Mouse (Mus musculus) cerebellum, postnatal 10 days (tissue): ENCODE measurements at regions not wholly inside any gene's neighbourhood (a gene's known extent, or its start where the extent isn't known, plus 50 kb on each side); places are given as distances from the start of the nearest gene placed in this dataset.
A peak's percentile ranks its signal among the peaks of the same experiment; 100 is the strongest.

Source experiments
- DNase-seq, 2 experiments: peaks; one replicate each; pipeline ENCODE4 v3.0.0; 2021; ENCODE audit warnings: mixed read lengths in 2 of 2

DNA sequence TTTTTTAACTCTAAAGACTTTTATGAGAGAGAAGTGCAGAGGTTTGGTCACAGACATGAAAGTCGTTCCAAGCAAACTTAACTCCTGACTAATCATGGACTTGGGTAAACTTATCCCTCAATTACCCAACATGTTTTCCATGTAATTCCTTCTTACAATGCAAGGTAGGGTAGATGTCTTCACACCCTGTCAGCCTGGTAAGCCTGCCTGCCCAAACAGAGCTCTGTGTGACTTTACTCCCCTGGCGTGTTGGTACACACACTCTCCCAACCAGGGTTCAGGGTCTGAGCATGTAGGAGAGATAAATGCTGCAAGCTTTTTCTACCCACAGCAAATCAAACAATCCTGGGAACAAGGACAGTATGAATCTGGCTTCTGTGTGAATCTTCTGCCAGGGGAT is 192.1 kb upstream of the Camk1g start:
- no peak for DNase-seq

DNA sequence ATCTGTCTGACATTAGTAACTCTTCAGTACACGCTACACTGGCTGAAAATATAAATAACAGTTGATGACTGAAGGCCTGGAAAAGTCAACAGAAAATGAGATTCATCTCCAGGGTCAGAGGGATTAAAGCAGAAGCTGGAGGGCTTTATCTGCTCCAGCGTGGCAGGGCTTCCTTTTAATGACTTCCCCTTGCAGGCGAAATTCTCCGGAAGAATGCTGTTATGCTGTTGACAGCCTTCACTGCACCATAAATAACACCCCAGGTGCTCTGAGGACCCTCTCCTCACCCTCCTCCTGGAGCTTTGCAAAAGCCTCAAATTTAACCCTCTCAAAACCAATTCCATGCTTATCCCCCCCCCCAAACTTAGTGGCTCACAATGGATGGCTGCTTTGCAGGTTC is 188.0 kb upstream of the Camk1g start:
- DNase-seq = no peak

DNA sequence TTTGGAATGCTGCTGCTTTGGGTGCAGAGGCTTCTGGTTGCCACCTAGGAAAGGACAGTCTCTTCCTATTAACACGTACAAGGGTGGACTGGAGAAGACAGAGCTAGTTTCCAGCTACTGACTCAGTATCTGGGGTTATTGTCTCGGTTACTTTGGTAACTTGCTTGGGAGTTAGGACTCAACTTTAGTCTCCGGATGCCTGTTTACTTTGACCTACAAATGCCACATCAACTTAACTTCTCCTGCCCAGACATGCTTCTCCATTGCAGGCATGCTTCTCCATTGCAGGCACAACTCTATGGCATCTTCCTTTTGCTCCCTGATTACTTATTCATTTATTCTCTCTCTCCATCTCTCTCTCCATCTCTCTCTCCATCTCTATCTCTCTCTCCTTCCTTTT is 184.6 kb upstream of the Camk1g start:
- DNase-seq = no peak

DNA sequence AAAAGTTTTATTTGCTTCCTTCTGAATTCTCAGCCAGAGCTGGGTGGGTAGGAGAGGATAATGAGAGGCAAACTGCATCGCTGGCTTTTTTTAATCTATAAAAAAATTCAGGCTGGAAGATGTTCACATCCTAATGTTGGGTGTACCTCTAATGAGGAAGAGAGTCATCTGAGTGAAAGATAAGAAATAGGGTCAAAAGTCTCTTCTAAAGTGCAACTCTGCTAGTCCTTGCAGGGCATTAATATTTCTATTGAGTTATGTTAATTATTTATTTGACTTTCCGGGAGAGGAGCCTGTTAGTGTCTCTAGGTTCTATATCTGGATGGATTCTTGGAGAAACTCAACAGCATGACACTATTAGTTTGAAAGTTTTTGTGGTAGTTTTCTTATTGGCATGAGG is 182.2 kb upstream of the Camk1g start:
- DNase-seq = no peak

DNA sequence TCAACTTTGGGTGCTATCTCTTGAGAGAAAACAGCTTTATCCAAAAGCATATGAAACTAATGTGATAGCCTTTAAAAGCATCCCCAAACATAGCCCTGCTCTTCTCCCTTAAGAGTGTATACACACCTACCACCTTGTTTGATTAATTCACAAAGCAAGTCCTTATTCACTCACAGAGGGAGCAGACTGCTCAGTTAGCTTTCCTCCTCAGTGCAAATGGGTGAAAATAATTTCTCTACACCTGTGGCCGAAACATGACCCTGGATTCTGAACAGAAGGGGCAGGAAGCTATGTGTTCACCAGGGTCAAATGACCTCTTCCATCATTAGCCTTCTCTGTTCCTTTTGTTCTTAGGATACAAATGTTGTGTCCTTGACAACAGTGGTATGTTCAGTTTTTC is 181.2 kb upstream of the Camk1g start:
- DNase-seq = no peak

GRCm38 (mm10) chr1:193550761-193551160 is 180.7 kb upstream of the Camk1g start:
- no peak for DNase-seq

DNA sequence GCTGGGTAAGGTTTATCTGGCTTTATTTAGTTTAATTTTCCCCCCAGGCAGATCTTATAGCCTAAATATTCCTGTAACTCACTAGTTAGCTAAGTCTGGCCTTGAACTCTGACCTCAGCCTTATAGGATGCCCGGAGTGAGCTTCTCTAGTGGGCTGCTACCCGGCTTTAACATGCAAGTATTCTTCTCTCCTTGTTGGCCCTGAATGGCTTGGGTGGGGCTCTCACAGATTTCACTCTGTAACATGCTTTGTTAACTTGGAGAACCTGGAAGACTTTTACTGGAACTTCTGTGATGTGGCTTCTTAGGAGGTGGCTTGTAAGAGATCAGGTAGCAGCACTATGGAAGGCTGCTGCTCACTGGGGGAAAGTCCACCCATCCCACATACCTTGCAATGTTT is 177.3 kb upstream of the Camk1g start:
- DNase-seq = no peak

DNA sequence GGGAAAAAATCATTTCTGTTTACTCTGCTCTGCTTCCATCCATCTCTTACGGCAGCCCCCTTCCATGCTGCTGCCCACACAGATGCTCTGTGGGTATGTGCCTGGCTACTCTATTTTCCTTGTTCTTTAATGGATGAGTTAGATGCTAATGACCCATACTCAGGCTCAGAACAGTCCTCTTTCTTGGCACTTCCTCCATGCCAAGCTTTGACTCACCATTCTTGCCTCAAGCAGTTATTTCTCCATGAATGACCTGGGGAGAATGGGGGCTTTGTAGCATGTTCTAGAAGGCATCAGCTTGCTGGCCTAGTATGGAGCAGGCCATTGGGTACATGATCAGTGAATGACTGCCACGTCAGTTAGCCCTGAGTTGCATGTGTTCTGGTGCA is 175.9 kb upstream of the Camk1g start:
- DNase-seq = no peak

DNA sequence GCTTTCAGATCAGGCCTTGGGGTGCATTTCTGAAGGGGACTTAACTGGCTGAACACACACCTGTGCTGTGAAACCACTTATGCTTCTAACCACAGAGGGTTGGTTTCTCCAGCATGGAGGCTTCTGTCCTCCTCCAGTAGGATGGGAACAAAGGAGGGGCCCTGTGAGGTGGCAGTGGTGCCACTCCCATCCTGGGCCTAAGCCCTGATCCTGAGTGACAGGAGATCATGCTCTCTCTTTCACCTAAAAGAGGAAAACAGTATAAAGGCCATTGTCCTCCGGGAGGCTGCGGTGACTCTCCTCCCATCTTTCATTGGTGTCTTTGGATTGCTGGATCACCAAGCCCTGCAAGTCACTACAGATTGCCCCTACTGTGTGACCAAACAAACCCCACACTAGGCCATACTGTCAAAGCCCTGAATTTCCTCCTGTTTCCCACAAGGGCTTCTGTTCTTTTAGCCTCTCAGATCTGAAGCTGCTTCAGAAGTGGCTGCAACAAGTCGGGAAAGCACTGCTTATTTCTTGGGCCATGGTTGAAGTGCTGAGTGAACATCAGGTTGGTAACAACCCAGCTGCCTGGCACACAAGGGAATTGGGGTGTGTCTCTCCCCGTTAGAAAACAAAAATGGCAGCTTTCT is 175.4 kb upstream of the Camk1g start:
- DNase-seq = no peak

- DNase-seq = no peak
These were observed 174.7 kb upstream of the Camk1g start for GRCm38 (mm10) chr1:193544804-193545203.

- DNase-seq = no peak
These were observed 173.7 kb upstream of the Camk1g start for GRCm38 (mm10) chr1:193543834-193544233.

- no peak for DNase-seq
These were observed 173.2 kb upstream of the Camk1g start for GRCm38 (mm10) chr1:193543284-193543683.

DNA sequence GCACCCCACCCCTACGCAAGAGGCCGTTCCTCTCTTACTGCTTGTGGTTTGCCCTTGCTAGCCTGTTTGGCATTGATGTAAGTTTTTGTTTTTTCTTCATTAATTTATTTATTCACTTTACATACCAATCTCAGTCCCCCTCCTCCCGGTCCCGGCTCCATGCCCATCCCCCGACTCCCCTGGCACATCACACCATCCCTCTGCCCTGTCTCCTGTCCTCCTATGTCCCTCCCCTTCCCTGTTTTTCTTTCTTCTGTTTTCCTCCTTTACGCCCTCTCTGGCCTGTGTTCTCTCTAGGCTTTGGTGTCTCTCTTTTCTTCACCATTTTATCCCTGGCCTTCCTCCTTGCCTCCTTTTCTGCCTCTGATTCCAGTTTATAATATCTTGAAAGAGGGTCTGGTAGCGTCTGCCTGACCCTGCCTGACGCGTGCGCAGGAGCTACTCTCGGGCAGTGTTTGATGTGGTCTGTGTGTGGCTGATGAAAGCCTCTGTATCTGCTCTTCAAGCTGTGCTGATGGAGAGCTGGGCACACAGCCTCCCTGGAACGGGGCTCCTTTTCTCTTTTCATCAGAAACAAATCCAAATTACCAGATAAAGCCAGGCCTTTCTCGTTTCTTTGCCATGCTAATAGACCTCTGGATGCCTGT is 172.0 kb upstream of the Camk1g start:
- peak; percentile 53 to 69 for DNase-seq

- no peak for DNase-seq
These were observed 171.2 kb upstream of the Camk1g start for GRCm38 (mm10) chr1:193541281-193541680.

- DNase-seq = peak; percentile 15 to 19
These were observed 170.4 kb upstream of the Camk1g start for GRCm38 (mm10) chr1:193540486-193540885.

DNA sequence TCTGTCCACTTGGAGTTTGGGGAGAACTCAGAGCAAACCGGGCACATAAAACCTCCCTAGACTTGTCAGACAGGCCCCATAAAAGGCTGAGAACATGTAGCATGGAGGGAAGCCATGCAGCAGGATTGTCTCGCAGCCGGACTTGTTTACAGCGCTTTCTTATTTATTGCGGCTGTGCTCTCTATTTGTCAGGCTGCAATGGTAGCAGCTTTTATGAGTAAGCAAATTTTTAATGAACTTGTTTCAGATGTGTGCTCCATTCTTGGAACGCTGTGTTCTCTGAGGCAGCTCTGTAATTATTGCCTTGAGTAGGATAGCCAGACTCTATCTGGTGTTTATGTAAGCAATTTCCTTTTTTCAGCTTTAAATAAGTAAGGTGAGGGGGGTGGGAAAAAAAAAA is 169.2 kb upstream of the Camk1g start:
- DNase-seq = no peak

DNA sequence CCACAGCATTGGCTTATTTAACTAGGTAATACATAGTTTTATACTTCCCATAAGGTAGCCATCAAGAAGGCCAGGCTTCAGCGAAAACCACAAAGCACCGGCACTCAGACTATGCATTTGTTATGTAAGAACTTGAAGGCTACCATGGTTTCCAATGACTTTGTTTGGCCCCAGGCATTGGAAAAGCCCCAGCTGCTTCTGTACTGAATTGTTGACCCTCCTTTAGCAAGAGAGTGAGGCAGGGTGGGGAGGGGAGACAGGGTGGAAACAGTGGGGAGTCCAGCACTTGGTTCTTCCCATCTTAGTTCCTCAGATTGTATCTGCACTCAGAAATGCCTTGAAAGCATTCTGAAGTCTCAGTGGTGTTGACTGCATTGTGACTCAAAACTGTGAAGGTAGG is 168.3 kb upstream of the Camk1g start:
- peak in 1 of 2 experiments; percentile 16 for DNase-seq

- DNase-seq = no peak
These were observed 167.5 kb upstream of the Camk1g start for GRCm38 (mm10) chr1:193537616-193538015.

DNA sequence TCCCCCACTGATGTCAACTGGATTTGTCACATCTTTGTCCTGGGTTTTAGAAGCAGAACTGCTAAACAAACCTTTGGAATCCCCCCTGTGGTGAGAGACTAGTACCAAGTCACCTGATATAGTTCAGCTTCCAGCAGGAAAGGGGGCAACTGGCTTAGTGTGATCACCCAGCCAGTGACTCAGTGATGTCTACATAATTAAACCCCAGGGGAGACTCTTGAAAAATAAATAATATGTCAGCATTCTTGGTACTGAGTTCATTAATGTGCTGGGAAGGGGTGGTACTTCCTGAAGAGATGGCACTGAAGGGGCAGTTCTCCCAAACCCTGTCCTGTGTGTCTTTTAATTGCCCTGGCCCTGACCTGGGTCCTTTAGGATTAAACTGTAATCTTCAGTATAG is 166.5 kb upstream of the Camk1g start:
- no peak for DNase-seq

DNA sequence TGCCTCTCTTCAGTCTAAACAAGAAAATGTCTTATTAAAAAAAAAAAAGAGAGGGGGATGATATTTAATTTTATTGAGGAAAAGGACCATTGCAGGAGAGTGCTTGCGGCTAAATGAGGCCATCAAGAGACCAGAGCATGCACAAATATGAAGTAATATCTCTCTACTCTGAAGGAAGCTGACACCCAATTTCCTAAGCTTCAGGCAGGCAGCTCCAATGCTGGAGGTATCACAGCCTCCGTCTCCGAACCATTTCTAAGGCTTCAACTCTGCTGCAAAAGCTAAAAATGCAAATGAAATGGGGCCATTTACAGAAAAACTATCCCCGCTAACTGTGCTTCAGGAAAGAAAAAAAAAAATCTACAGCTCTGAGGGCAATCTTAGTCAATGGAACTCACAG is 164.4 kb upstream of the Camk1g start:
- DNase-seq = no peak

GRCm38 (mm10) chr1:193526501-193526900 is 156.4 kb upstream of the Camk1g start:
- no peak for DNase-seq

- no peak for DNase-seq
These were observed 151.9 kb upstream of the Camk1g start for GRCm38 (mm10) chr1:193522007-193522406.

GRCm38 (mm10) chr1:193518840-193519239 is 148.7 kb upstream of the Camk1g start:
- no peak for DNase-seq

GRCm38 (mm10) chr1:193517968-193518367 is 147.9 kb upstream of the Camk1g start:
- DNase-seq = peak in 1 of 2 experiments; percentile 42

GRCm38 (mm10) chr1:193517293-193517692 is 147.2 kb upstream of the Camk1g start:
- no peak for DNase-seq
